Mouse (Mus musculus) hindbrain, postnatal 0 days (tissue): ENCODE data around the gene St3gal5. TPM values are rescaled to one million over a fixed set of nuclear protein-coding genes. Genes with fewer than 3 reads are reported as not detected.

Source experiments
- ATAC-seq: fragments of 200-750 bp; cut with Nextera tagmentation; 2 replicates; pipeline ENCODE4 v1.8.0; 2017; ENCODE audit warnings: mild to moderate bottlenecking, moderate TSS enrichment, moderate library complexity
- DNase-seq: peaks from one replicate; pipeline ENCODE4 v3.0.0-alpha.2; 2015; ENCODE audit warnings: low spot score
- H3K27ac ChIP-seq: fragments of 300-500 bp; sonication (generic); 2 replicates; pipeline ENCODE4 v1.5.1; 2014; ENCODE audit warnings: mild to moderate bottlenecking
- H3K27me3 ChIP-seq: fragments of 300-500 bp; sonication (generic); 2 replicates; pipeline ENCODE4 v1.6.1; 2014; ENCODE audit warnings: low read length, mixed read lengths; ENCODE audit not compliant: insufficient read depth
- H3K36me3 ChIP-seq: fragments of 300-500 bp; sonication (generic); 2 replicates; pipeline ENCODE4 v1.6.1; 2014; ENCODE audit warnings: low read length, mixed read lengths; ENCODE audit not compliant: insufficient read depth
- H3K4me1 ChIP-seq: fragments of 300-500 bp; sonication (generic); 2 replicates; pipeline ENCODE4 v1.6.1; 2014; ENCODE audit warnings: antibody characterized with exemption, low read length, mixed read lengths; ENCODE audit not compliant: insufficient read depth
- H3K4me2 ChIP-seq: fragments of 300-500 bp; sonication (generic); 2 replicates; pipeline ENCODE4 v1.6.1; 2014; ENCODE audit warnings: low read depth, mild to moderate bottlenecking, low read length, moderate library complexity, mixed read lengths
- H3K4me3 ChIP-seq: fragments of 300-500 bp; sonication (generic); 2 replicates; pipeline ENCODE4 v1.5.1; 2014; ENCODE audit warnings: low read length
- H3K9ac ChIP-seq: fragments of 300-500 bp; sonication (generic); replicated peaks from 2 replicates; pipeline ENCODE4 v1.6.1; 2014; ENCODE audit warnings: mild to moderate bottlenecking, low read length, moderate library complexity, mixed read lengths
- H3K9me3 ChIP-seq: fragments of 300-500 bp; sonication (generic); 2 replicates; pipeline ENCODE4 v1.6.1; 2016; ENCODE audit warnings: low read length, mixed read lengths
- CTCF ChIP-seq: IDR thresholded peaks from 2 replicates; pipeline ENCODE4 v1.5.1; 2016; ENCODE audit warnings: antibody characterized with exemption, control low read depth, low read depth
- WGBS: fragments of 180-500 bp; shearing (Covaris S2); extraction: QIAGEN DNeasy Blood & Tissue Kit; methylation state at CpG from one replicate; pipeline ENCODE4 v1.1.7; 2014; 5-methylcytosine and 5-hydroxymethylcytosine counted together
- polyA plus RNA-seq: library from polyadenylated mRNA; unstranded; fragments of >200 nt; fragmentation: Nextera tagmentation; extraction: Ambion mirVana; gene quantifications from 2 replicates; pipeline ENCODE4 v1.2.1, GENCODE M21; 2015
- total RNA-seq: library from RNA; depleted of rRNA; stranded (reverse); fragments of >200 nt; gene quantifications from 2 replicates; pipeline ENCODE4 v1.2.3, GENCODE M21; 2014

The St3gal5 gene
- total and polyA plus RNA-seq, 2 experiments from 2014 or later: 23.5 to 59.8 TPM

GRCm38 (mm10) chr6:72139508-72140193, 42.3 kb downstream of the St3gal5 start:
- Histone ChIP-seq H3K4me3 (no peak overlapping the region), H3K36me3 (peaks cover 26% of the 10 kb centered on the region; the same call in 1 of the 2 replicates), H3K4me1 (no peaks in the 10 kb centered on the region), H3K4me2 (no peak overlapping the region), H3K9me3 (no peaks in the 10 kb centered on the region), H3K9ac (no peak overlapping the region), H3K27ac (no peak overlapping the region), H3K27me3 (no peaks in the 10 kb centered on the region)
- DNase-seq: no peak
- TF ChIP-seq CTCF: no peak
- 86% methylated on average over 9 of the region's 9 CpGs for WGBS
- no peak for ATAC-seq

GRCm38 (mm10) chr6:72140371-72140770, 43.0 kb downstream of the St3gal5 start:
- no peak overlapping the region for H3K4me3 ChIP-seq
- no peaks in the 10 kb centered on the region for H3K4me1 ChIP-seq
- no peak for TF ChIP-seq CTCF
- H3K9me3 ChIP-seq: no peaks in the 10 kb centered on the region
- no peaks in the 10 kb centered on the region for H3K27me3 ChIP-seq
- H3K27ac ChIP-seq: no peak overlapping the region
- 86% methylated on average over 8 of the region's 8 CpGs for WGBS
- ATAC-seq (no peak), DNase-seq (no peak)
- H3K4me2 ChIP-seq: no peak overlapping the region
- H3K36me3 ChIP-seq: peaks cover 22% of the 10 kb centered on the region; the same call in 1 of the 2 replicates
- H3K9ac ChIP-seq: no peak overlapping the region

GRCm38 (mm10) chr6:72141191-72141590, 43.8 kb downstream of the St3gal5 start:
- WGBS: 62% methylated on average over 10 of the region's 10 CpGs
- no peak for TF ChIP-seq CTCF
- Histone ChIP-seq H3K36me3 (peaks cover 22% of the 10 kb centered on the region; the same call in 1 of the 2 replicates), H3K9me3 (no peaks in the 10 kb centered on the region), H3K4me2 (no peak overlapping the region), H3K4me1 (no peaks in the 10 kb centered on the region), H3K27me3 (no peaks in the 10 kb centered on the region), H3K27ac (no peak overlapping the region), H3K4me3 (no peak overlapping the region), H3K9ac (no peak overlapping the region)
- ATAC-seq: no peak
- no peak for DNase-seq

- H3K4me3 ChIP-seq: no peak overlapping the region
- ATAC-seq (no peak), DNase-seq (no peak)
- H3K27me3 ChIP-seq: no peaks in the 10 kb centered on the region
- TF ChIP-seq CTCF: no peak
- peaks cover 23% of the 10 kb centered on the region; the same call in 1 of the 2 replicates for H3K36me3 ChIP-seq
- no peak overlapping the region for H3K27ac ChIP-seq
- 98% methylated on average over 4 of the region's 4 CpGs for WGBS
- no peak overlapping the region for H3K9ac ChIP-seq
- no peaks in the 10 kb centered on the region for H3K4me1 ChIP-seq
- H3K9me3 ChIP-seq: no peaks in the 10 kb centered on the region
- H3K4me2 ChIP-seq: no peak overlapping the region
These were observed 45.2 kb downstream of the St3gal5 start for GRCm38 (mm10) chr6:72142561-72142960.

- no peak for TF ChIP-seq CTCF
- ATAC-seq: no peak
- DNase-seq: no peak
- Histone ChIP-seq H3K27ac (no peak overlapping the region), H3K4me1 (no peaks in the 10 kb centered on the region), H3K9me3 (no peaks in the 10 kb centered on the region; the same call in 1 of the 2 replicates), H3K9ac (no peak overlapping the region), H3K36me3 (peaks cover 33% of the 10 kb centered on the region), H3K4me3 (no peak overlapping the region), H3K27me3 (no peaks in the 10 kb centered on the region), H3K4me2 (no peak overlapping the region)
- 73% methylated on average over 7 of the region's 7 CpGs for WGBS
These were observed 47.0 kb downstream of the St3gal5 start for GRCm38 (mm10) chr6:72144353-72144752.

- ATAC-seq (peak; percentile 45; the same call in 1 of the 2 replicates), DNase-seq (peak; percentile 20)
- no peak overlapping the region for H3K9ac ChIP-seq
- no peak for TF ChIP-seq CTCF
- H3K4me3 ChIP-seq: no peak overlapping the region
- H3K9me3 ChIP-seq: no peaks in the 10 kb centered on the region; the same call in 1 of the 2 replicates
- H3K4me1 ChIP-seq: no peaks in the 10 kb centered on the region
- H3K36me3 ChIP-seq: peaks cover 40% of the 10 kb centered on the region
- no peaks in the 10 kb centered on the region for H3K27me3 ChIP-seq
- WGBS: 81% methylated on average over 14 of the region's 14 CpGs
- no peak overlapping the region for H3K27ac ChIP-seq
- no peak overlapping the region for H3K4me2 ChIP-seq
These were observed 49.4 kb downstream of the St3gal5 start for GRCm38 (mm10) chr6:72146803-72147202.

GRCm38 (mm10) chr6:72148721-72149120, 51.3 kb downstream of the St3gal5 start:
- H3K27me3 ChIP-seq: no peaks in the 10 kb centered on the region
- no peak overlapping the region for H3K9ac ChIP-seq
- ATAC-seq (no peak), DNase-seq (no peak)
- WGBS: 96% methylated on average over 4 of the region's 4 CpGs
- H3K4me2 ChIP-seq: no peak overlapping the region
- H3K4me1 ChIP-seq: no peaks in the 10 kb centered on the region
- no peaks in the 10 kb centered on the region; the same call in 1 of the 2 replicates for H3K9me3 ChIP-seq
- no peak overlapping the region for H3K4me3 ChIP-seq
- TF ChIP-seq CTCF: no peak
- peaks cover 39% of the 10 kb centered on the region for H3K36me3 ChIP-seq
- H3K27ac ChIP-seq: no peak overlapping the region
